Mouse (Mus musculus): ENCODE data around the gene Dnase1. TPM values are rescaled to one million over a fixed set of nuclear protein-coding genes. Genes with fewer than 3 reads are reported as not detected.
A peak's percentile ranks its signal among the peaks of the same experiment; 100 is the strongest.
"Not testable (repeated sequence)": the region's sequence is repeated elsewhere in the genome, so short reads cannot be mapped to it uniquely, and the experiment has no call there.

Dnase1 gene
- polyA plus RNA-seq (2015; fragmentation: Nextera tagmentation; extraction: Ambion mirVana) = 5.2 and 6.6 TPM in 2 replicates

DNA sequence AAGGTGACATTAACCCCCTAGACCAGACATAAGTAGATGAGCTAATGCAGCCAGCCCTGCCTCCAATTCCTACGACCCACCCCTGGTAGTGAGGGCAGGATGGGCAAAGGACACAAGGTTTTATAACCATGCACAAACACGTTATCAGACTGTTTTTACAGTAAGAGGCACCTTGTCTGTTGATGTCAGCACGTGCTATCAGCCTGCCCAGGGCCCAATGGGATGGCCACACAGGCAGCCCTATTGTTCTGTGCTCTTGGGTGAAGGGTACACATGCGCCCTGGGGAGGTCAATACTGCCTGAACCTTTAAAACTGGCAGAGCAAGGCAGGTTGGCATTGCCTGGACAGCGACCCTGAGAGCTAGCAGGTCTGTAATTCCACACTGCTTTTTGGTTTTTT is at the start of gene Dnase1:
TSS of gene Dnase1 (plus strand) at position 136 of the 400 bp plus-strand sequence.
- Histone ChIP-seq H3K9ac (no peak within 1 kb of the TSS), H3K27me3 (no peaks in the 10 kb centered on the region), H3K36me3 (peaks cover 55% of the 10 kb centered on the region), H3K4me3 (no peak within 1 kb of the TSS), H3K4me2 (no peak within 1 kb of the TSS), H3K27ac (replicated peaks) (no peak within 1 kb of the TSS), H3K9me3 (no peaks in the 10 kb centered on the region), H3K4me1 (replicated peaks) (no peaks in the 10 kb centered on the region)
- WGBS = 89% methylated on average over 5 of the region's 5 CpGs
- ATAC-seq (ENCODE audit: low read depth) = no peak

DNA sequence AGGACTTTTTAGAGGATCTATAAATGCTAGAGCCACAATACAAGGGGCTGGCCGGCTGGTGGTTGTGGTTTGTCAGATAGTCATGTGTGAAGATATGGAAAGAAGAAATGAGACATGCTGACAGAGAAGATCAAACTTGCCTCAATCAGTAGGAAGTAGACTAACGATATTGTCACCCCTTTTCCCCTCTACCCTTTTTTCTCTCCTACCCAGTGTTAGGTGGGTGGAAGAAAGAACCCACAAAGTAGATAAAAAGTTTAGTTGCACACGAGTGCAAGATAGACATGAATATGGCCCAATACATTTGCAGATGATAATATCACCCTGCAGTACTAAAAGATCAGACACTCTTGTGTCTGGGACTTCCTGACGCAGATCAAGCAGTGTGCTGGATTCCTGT is 48.3 kb upstream of the Dnase1 start:
- H3K27me3 ChIP-seq = no peaks in the 10 kb centered on the region
- H3K4me3 ChIP-seq = no peak overlapping the region
- no peak for ATAC-seq (ENCODE audit: low read depth)
- H3K27ac ChIP-seq (replicated peaks) = no peak overlapping the region
- WGBS = 89% methylated on average over 4 of the region's 4 CpGs
- H3K4me2 ChIP-seq = no peak overlapping the region
- peaks cover 98% of the 10 kb centered on the region for H3K36me3 ChIP-seq
- H3K9ac ChIP-seq = no peak overlapping the region
- no peaks in the 10 kb centered on the region for H3K4me1 ChIP-seq (replicated peaks)
- H3K9me3 ChIP-seq = no peaks in the 10 kb centered on the region

DNA sequence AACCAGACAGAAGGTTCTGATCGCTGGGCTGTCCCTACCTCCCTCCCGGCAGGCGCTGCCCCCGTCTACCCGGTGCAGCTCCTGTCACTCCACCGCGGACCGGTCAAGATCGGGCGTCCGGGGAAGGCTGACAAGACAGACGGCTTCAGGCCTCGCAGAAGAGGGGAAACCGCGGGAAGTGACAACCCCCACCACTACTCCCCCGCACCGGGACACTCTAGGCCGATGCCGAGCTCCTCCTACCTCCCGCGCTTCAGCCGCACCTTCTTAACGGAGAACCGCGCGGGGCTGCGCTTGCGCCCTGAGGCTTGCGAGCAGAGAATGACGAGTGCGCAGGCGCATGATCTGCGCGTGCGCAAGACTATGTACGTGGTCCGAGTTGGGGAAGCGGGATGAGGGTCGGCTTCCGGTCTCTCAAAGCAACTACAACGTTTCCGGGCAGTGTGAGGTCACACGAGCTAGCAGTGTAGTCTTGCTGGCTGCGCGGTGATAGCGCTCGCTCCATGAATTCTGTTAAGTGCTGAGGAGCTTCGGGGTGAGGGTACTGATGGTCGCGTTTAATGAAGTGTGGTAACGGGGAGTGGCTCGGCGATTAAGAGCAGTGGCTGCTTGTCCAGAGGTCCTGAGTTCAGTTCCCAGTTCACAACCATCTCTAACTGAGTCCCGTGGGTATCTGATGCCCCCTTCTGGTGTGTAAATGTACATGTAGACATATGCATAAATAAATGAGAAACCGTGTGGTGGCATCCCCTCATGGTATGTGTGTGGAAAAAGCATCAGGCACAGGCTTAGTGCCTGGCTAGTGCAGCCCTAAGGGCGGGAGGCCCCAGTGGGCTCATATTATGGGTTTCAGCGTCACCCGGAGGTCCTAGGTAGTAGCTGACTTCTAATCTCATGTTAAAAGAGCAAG is 33.0 kb upstream of the Dnase1 start, which contains the start of gene Slx4:
TSS of gene Slx4 (minus strand) at position 282 of the 910 bp plus-strand sequence.
- peak; percentile 98 for ATAC-seq (ENCODE audit: low read depth)
- Histone ChIP-seq H3K4me1 (replicated peaks) (peaks cover 22% of the 10 kb centered on the region), H3K36me3 (peaks cover 25% of the 10 kb centered on the region), H3K4me2 (peak within 1 kb of the TSS; percentile 93), H3K27ac (replicated peaks) (peak within 1 kb of the TSS; percentile 91), H3K9ac (peak within 1 kb of the TSS; percentile 95), H3K27me3 (no peaks in the 10 kb centered on the region), H3K9me3 (no peaks in the 10 kb centered on the region), H3K4me3 (peak within 1 kb of the TSS; percentile 90)
- 1% methylated on average over 49 of the region's 58 CpGs for WGBS

DNA sequence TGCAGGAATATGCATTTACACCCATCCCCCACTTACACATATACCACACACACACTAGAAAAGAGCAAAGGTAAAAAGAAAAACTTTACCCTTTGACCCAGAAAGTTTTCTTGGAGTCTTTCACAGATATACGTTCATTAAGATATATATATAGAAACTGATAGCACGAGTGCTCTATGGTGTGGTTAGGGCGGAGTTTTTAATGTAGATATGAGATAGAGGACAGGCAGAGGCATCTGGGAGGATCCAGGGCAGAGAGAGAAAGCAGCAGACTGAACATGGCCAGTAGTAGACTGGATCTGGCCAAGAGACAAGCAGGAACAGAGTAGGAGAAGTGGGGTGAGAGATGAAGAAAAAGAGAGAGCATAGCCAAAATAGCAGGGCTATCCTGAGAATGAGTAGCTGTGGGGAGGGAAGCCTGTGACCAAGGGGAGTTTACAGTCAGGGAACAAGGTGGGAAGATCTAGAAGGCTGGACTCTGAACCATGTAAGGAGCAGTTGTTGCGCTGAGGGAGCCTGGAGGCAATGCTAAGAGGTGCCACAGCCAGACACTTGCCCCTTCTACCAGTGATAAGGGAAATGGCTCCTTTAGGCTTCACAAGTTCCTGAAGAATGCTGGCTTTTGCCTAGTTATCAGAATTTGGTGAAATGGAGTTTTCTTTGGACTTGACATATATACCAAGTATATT is 23.7 kb upstream of the Dnase1 start:
- 78% methylated on average over 4 of the region's 4 CpGs for WGBS

DNA sequence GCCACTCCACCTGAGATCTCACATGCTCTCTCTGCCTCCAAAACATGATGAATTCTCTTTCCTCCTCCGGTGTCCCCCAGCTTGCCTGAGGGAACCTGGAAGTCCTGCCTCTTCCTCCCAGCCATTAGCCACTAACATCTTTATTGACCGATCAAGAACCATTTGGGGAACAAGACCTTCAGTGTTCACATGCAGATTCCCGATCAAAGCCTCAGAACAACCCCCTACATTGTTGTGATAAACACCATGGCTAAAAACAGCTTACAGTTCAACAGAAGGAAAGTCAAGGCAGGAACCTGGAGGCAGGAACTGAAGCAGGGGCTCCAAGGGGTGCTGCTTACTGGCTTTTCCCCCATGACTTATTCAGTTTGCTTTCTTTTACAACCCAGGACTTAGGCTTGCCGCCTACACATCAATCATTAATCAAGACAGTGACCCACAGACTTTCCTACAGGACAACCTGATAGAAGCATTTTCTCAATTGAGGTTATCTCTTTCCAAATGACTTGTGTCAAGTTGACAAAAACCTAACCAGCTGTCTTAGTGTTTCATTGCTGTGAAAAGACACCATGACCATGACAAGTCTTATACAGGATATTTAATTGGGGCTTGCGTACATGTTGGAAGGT is 22.6 kb upstream of the Dnase1 start:
- WGBS = 77% methylated on average over 5 of the region's 5 CpGs
- no peaks in the 10 kb centered on the region for H3K27me3 ChIP-seq
- peaks cover 7% of the 10 kb centered on the region for H3K9me3 ChIP-seq
- H3K4me2 ChIP-seq = no peak overlapping the region
- H3K4me1 ChIP-seq (replicated peaks) = no peaks in the 10 kb centered on the region
- no peak for ATAC-seq (ENCODE audit: low read depth)
- no peaks in the 10 kb centered on the region for H3K36me3 ChIP-seq
- no peak overlapping the region for H3K4me3 ChIP-seq
- H3K9ac ChIP-seq = no peak overlapping the region
- no peak overlapping the region for H3K27ac ChIP-seq (replicated peaks)

More for the DNA sequence above, 23.7 kb upstream of the Dnase1 start:
- peaks cover 7% of the 10 kb centered on the region for H3K9me3 ChIP-seq
- H3K9ac ChIP-seq = no peak overlapping the region
- ATAC-seq (ENCODE audit: low read depth) = no peak
- H3K27me3 ChIP-seq = no peaks in the 10 kb centered on the region
- no peak overlapping the region for H3K4me2 ChIP-seq
- no peak overlapping the region for H3K4me3 ChIP-seq
- no peaks in the 10 kb centered on the region for H3K36me3 ChIP-seq
- no peaks in the 10 kb centered on the region for H3K4me1 ChIP-seq (replicated peaks)
- H3K27ac ChIP-seq (replicated peaks) = no peak overlapping the region

DNA sequence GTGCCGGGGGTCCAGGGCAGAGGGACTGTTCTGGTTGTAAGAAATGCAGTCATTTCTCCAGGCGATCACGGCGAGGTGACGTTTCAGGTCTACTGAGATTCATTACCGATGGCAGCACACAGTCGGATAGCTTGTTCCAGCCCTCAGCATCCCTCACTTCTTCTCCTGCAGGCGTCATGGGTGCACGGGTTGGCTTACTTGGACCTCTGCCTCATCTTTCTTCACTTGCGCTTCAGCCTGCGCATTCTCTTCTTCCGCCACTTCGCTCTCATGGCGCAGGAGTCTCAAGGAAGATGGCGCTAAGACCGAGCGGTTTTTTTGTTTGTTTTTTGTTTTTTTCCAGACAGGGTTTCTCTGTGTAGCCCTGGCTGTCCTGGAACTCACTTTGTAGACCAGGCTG is 20.0 kb upstream of the Dnase1 start:
- H3K9me3 ChIP-seq; H3K4me3 ChIP-seq; H3K9ac ChIP-seq; H3K27ac ChIP-seq (replicated peaks); H3K36me3 ChIP-seq; H3K4me2 ChIP-seq; H3K27me3 ChIP-seq; ATAC-seq (ENCODE audit: low read depth); H3K4me1 ChIP-seq (replicated peaks): not testable (repeated sequence)
- 83% methylated on average over 17 of the region's 17 CpGs for WGBS

DNA sequence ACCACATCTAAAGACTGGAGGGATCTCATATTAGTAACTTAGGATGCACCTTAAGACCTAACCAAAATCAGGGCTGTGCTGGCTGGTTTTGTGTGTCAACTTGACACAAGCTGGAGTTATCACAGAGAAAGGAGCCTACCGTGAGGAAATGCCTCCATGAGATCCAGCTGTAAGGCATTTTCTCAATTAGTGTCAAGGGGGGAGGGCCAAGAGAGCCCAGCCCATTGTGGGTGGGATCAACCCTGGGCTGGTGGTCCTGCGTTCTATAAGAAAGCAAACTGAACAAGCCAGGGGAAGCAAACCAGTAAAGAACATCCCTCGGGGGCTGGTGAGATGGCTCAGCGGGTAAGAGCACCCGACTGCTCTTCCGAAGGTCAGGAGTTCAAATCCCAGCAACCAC is 19.3 kb upstream of the Dnase1 start:
- H3K36me3 ChIP-seq; H3K4me2 ChIP-seq; H3K27me3 ChIP-seq; H3K4me1 ChIP-seq (replicated peaks); H3K27ac ChIP-seq (replicated peaks); H3K4me3 ChIP-seq; H3K9me3 ChIP-seq; ATAC-seq (ENCODE audit: low read depth); H3K9ac ChIP-seq: not testable (repeated sequence)
- WGBS = 83% methylated on average over 6 of the region's 6 CpGs

DNA sequence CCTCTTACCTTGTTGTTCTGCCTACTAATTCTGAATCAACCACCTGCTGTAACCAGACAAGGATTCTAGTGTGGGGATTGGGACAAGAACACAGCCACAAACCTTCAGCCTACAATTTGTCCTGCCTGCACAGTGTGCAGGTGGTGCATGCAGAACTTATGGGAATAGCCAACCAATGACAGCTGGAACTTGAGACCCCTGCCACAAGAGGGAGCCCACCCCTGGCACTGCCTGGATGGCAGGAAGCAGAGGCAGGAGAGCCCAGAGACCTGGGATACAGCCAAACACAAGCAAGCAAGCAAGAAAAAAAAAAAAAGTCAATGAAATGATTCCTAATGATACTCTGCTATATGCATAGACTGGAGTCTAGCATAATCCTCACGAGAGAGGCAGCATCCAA is 15.5 kb upstream of the Dnase1 start:
- WGBS = 83% methylated on average over 1 of the region's 1 CpGs
- no peak for ATAC-seq (ENCODE audit: low read depth)

DNA sequence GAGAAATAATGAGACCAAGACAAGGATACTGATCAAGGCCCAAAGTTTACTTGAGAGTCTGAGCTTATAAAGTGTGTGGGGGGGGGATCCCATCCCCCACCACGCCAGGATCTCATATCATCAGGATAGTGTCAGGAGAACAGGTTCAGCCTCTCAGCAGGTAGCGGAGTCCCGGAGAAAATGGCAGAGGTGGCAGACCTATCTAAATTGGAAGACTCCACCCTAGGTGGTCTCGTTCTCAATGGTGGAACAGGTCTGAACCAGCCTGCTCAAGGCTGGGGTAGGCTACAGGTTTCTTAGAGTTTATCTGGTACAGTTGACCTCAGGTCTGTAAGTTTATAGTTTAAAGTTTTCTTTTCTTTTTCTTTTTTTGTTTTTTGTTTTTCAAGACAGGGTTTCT is 14.0 kb upstream of the Dnase1 start:
- Histone ChIP-seq H3K4me3 (no peak overlapping the region), H3K27ac (replicated peaks) (no peak overlapping the region), H3K4me1 (replicated peaks) (no peaks in the 10 kb centered on the region), H3K9ac (no peak overlapping the region), H3K9me3 (no peaks in the 10 kb centered on the region), H3K4me2 (no peak overlapping the region), H3K27me3 (no peaks in the 10 kb centered on the region), H3K36me3 (no peaks in the 10 kb centered on the region)
- WGBS = 77% methylated on average over 4 of the region's 4 CpGs
- no peak for ATAC-seq (ENCODE audit: low read depth)

More for the DNA sequence above, 15.5 kb upstream of the Dnase1 start:
- Histone ChIP-seq H3K36me3 (no peaks in the 10 kb centered on the region), H3K9me3 (no peaks in the 10 kb centered on the region), H3K27me3 (no peaks in the 10 kb centered on the region), H3K4me3 (no peak overlapping the region), H3K4me1 (replicated peaks) (no peaks in the 10 kb centered on the region), H3K4me2 (no peak overlapping the region), H3K27ac (replicated peaks) (no peak overlapping the region), H3K9ac (no peak overlapping the region)

DNA sequence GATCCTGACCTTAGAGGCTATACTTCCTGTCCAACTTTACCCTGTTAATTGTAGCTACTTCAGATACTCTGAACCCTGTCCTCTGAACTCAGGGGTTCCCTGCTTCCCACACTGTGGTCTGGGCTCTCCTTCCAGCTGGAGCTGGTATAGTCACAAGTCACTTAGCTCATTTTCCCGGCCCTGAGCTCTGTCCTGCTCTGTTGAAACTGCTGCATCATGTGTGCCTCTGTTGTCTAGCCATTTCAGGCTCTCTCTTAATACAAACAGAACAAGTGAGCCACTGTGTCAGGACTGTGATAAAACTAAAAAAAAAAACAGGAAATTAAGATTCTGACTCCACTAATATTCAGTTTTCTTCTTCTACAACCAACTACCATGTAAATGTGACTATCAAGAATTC is 10.1 kb upstream of the Dnase1 start:
- no peaks in the 10 kb centered on the region for H3K27me3 ChIP-seq
- no peak overlapping the region for H3K9ac ChIP-seq
- H3K4me3 ChIP-seq = no peak overlapping the region
- no peak overlapping the region for H3K27ac ChIP-seq (replicated peaks)
- no peaks in the 10 kb centered on the region for H3K4me1 ChIP-seq (replicated peaks)
- H3K9me3 ChIP-seq = no peaks in the 10 kb centered on the region
- 68% methylated on average over 1 of the region's 1 CpGs for WGBS
- no peak overlapping the region for H3K4me2 ChIP-seq
- no peak for ATAC-seq (ENCODE audit: low read depth)
- no peaks in the 10 kb centered on the region for H3K36me3 ChIP-seq

DNA sequence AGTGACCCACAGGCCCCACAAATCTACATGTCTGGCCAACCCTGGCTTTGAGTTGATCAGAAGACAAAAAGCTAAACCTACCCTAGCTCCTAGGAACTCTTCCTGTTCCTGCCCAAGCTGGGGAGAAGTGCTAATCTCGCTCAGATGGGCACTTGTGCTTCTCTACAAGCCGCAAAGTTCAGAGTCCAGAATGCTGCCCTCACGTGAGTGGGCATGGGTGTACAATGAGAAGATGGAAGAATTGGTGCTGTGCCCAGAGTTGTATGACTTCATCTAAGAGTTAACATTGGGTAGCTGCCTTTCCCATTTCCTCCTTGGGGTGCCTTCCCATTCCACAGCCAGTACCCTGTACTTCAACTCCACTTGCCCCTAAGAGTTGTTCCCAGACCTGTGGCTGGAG is 9.5 kb upstream of the Dnase1 start:
- 85% methylated on average over 3 of the region's 3 CpGs for WGBS
- Histone ChIP-seq H3K27ac (replicated peaks) (no peak overlapping the region), H3K27me3 (no peaks in the 10 kb centered on the region), H3K4me3 (no peak overlapping the region), H3K9me3 (no peaks in the 10 kb centered on the region), H3K36me3 (no peaks in the 10 kb centered on the region), H3K9ac (no peak overlapping the region), H3K4me2 (no peak overlapping the region), H3K4me1 (replicated peaks) (no peaks in the 10 kb centered on the region)
- ATAC-seq (ENCODE audit: low read depth) = no peak

DNA sequence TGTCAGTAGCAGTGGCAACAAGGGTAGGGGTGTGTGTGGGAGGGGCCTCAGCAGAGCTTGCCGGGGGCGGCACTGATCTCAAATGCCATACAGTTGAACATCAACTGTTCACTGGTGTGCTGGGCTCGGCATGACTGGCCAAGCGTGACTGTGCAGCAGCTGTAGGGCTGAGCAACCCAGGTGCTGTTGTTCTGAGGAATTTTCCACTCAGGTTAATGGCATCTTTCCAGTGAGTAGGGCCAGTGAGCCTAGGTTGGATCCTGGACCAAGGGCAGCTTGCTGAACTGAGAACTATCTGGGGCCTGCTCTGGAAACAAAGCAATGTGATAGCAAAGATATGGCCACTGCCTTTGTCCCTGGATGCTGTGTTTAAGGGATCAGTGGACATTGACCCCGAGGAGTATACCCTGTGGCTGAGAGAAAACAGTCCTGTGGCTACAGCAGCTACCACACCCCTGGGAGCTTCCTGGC is 7.3 kb upstream of the Dnase1 start:
- H3K9me3 ChIP-seq = no peaks in the 10 kb centered on the region
- H3K36me3 ChIP-seq = no peaks in the 10 kb centered on the region
- no peak overlapping the region for H3K4me2 ChIP-seq
- no peaks in the 10 kb centered on the region for H3K27me3 ChIP-seq
- H3K4me1 ChIP-seq (replicated peaks) = no peaks in the 10 kb centered on the region
- no peak overlapping the region for H3K4me3 ChIP-seq
- no peak overlapping the region for H3K9ac ChIP-seq
- WGBS = 92% methylated on average over 5 of the region's 5 CpGs
- H3K27ac ChIP-seq (replicated peaks) = no peak overlapping the region
- ATAC-seq (ENCODE audit: low read depth) = no peak
